Comparison of ENCODE assay signal across 18 mouse cellular contexts in the genomic region with DNA sequence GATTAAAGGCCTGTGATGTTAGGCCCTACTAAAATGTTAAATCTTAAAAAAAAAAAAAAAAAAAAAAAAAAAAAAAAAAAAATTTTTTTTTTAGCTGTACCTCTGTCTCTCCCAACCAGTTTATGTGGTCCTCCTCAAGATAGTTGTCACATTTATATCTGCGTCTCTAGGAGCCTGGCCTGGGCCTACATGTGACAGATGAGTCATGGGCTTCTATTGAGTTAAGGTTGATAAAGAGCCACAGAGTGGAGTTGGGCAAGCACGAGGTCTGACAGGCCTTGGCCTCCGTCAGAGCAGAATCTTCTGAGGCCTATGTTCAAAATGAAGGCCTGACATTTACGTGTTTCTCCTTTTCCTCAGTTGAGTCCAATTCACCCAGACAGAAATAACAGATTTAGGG. TPM values are rescaled to one million over a fixed set of nuclear protein-coding genes. Genes with fewer than 3 reads are reported as not detected.
A peak's percentile ranks its signal among the peaks of the same experiment; 100 is the strongest.
DNase-seq lines count a peak whose midpoint lies in the region; ATAC-seq lines count a peak whose summit lies in the region.
"Had no signal": no experiment of that assay in that cellular context is flagged by ENCODE, and none has a peak within 500 bp of the region (broad histone marks: within the 10 kb centered on the region; RNA-seq: fewer than 3 reads in every experiment).

No protein-coding gene starts in this region.

- intact Hi-C loops in left cerebral cortex, postnatal 10 days (cut with DNase I) = no loop called here

- peak; percentile 69 for DNase-seq in adrenal gland, adult 2 months
- DNase-seq in adrenal gland, adult 18-20 months (ENCODE audit: low spot score in 2 of 2) = no peak
- peak; percentile 78 for DNase-seq in MN1 (ENCODE audit: low spot score)
- DNase-seq in frontal cortex, postnatal 14 days (ENCODE audit: low spot score in 2 of 2) = no peak
- no peak for DNase-seq in left cerebral cortex, postnatal 10 days (ENCODE audit: extremely low spot score in 1 of 2, low spot score in 2 of 2)
- DNase-seq: cerebellum, adult 2 months; cerebellum, postnatal 25 days; embryo, embryonic 11 days; gastrocnemius, adult 2 months; gastrocnemius, postnatal 36 days; heart, postnatal 14 days; kidney, adult 11 months; kidney, postnatal 25 days had no signal

- ATAC-seq in common myeloid progenitor, adult 5-6 weeks (replicated peaks; ENCODE audit: low read depth, poor library complexity, severe bottlenecking) = 0 out of 2 replicates have a peak, but pooled peaks have one; percentile 18
- ATAC-seq in monocyte, adult 5-6 weeks (replicated peaks; ENCODE audit: insufficient number of reproducible peaks, low FRiP score, low TSS enrichment, poor library complexity, severe bottlenecking) = peak; percentile 35; the same call in 1 of the 2 replicates
- ATAC-seq in inflammation-experienced regulatory T-cells, adult 6 months = no peak
- ATAC-seq: forebrain, embryonic 15.5 days; hindbrain, embryonic 16.5 days had no signal

RNA-seq across cellular contexts. Expression of gene Iqgap1, which starts 12.4 kb away (rescaled TPM):
- total RNA-seq in adrenal gland, adult 2 months (2021) = 10 to 100 TPM; 84.8 to 88.4 TPM
- 15.7 and 19.1 TPM in 2 replicates for polyA plus RNA-seq in adrenal gland, adult 2 months (2012; rRNA removed)
- total RNA-seq in adrenal gland, adult 18-20 months (2021) = 10 to 100 TPM; 73.6 to 79.1 TPM
- 84.8 and 101 TPM in 2 replicates for total RNA-seq in common myeloid progenitor, adult 5-6 weeks (2017)
- total RNA-seq in monocyte, adult 5-6 weeks (2017) = 598 to 656 TPM (median 610 TPM) in 3 replicates
- polyA plus RNA-seq in inflammation-experienced regulatory T-cells, adult 6 months (2017; shearing (Covaris generic)) = 100 to 1,000 TPM; 197 to 297 (median 271) TPM
- 10 to 100 TPM; 30.9 to 34.0 TPM for total RNA-seq in left cerebral cortex, postnatal 10 days (2021)

RNA-seq across cellular contexts. Expression of gene Zscan2, which starts 47.3 kb away (rescaled TPM):
- 1 to 10 TPM; 4.6 to 6.6 TPM for total RNA-seq in adrenal gland, adult 2 months (2021)
- polyA plus RNA-seq in adrenal gland, adult 2 months (2012; rRNA removed) = 4.0 and 4.4 TPM in 2 replicates
- 1 to 10 TPM; 4.7 to 5.3 TPM for total RNA-seq in adrenal gland, adult 18-20 months (2021)
- 7.9 and 14.2 TPM in 2 replicates for total RNA-seq in common myeloid progenitor, adult 5-6 weeks (2017)
- total RNA-seq in monocyte, adult 5-6 weeks (2017) = 6.9 to 12.1 TPM (median 9.2 TPM) in 3 replicates
- polyA plus RNA-seq in inflammation-experienced regulatory T-cells, adult 6 months (2017; shearing (Covaris generic)) = 1 to 10 TPM; 2.4 to 3.1 (median 2.6) TPM
- 10 to 100 TPM; 12.5 to 14.2 TPM for total RNA-seq in left cerebral cortex, postnatal 10 days (2021)

Comparison
In these comparisons a context has a peak if more than half of its experiments do, and no peak if none do; other contexts are left out.
1. DNase-seq: peak in adrenal gland, adult 2 months (single experiment) and MN1 (single experiment); none in adrenal gland, adult 18-20 months (0 of 2), frontal cortex, postnatal 14 days (0 of 2) and left cerebral cortex, postnatal 10 days (0 of 2).